Mouse (Mus musculus): ENCODE data around the gene Folr2.

Folr2 gene

DNA sequence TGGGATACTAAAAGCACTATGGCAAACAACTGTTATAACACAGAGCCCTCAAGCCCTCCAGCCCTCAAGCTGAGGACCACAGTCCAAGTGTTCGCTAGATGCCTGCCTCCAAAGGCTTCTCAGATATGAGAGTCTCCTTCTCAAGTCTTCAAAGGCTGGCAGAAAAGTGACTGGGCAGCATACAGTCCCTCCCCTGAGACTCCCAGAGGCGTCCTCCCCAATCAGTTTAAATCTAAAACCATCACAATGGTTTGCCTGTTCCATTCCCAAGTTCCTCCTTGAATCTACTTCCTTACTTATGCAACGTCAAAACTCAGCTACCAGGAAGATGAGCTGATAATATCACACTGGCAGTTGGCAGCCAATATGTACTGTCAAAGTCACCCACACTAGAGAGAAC is 6.4 kb upstream of the Folr2 start, which contains the start of gene Anapc15:
TSS of gene Anapc15 (plus strand) at position 301 of the 400 bp plus-strand sequence.
- DNase-seq: no peak

GRCm38 (mm10) chr7:101862291-101862690 is 5.3 kb upstream of the Folr2 start:
- no peak for DNase-seq

- no peak for DNase-seq
These were observed 4.0 kb upstream of the Folr2 start for GRCm38 (mm10) chr7:101860978-101861377.

DNA sequence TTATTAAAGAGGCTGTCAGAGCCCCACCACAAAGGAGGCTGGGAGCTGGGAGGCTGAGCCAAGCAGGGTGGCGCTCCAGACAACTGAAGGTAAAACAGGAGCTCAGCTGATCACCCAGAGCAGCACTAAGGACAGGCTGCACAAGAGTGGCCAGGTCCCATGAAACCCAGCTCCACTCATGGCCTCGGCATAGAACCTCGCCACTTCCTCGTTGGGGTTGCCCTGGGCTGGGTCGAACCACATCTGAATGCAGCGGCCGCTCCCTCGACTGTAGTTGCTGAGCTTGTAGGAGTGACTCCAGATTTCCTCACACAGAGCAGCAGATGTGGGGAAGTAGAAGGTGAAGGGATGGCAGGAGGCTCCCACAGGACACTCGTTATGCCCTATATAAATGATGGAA is 1.4 kb upstream of the Folr2 start:
- no peak for DNase-seq

GRCm38 (mm10) chr7:101853816-101854215 is 3.2 kb downstream of the Folr2 start:
- no peak for DNase-seq

DNA sequence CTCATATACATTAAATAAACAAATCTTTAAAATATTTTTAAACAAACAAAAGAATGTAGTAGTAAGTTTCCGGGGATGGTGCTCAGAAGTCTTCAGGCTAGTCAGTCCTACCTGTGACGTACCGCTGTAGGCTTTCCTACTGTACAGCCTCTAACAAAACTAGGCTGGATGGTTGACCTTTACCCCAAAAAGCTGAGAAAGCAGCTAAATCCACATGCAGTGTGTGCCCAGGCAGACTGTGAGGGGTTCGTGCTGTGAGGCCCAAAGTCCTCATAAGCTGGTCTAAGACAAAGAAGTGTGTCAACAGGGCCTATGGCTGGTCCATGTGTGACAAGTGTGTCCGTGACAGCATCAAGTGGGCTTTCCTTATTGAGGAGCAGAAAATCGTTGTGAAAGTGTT is 4.1 kb downstream of the Folr2 start:
- DNase-seq: no peak

GRCm38 (mm10) chr7:101851689-101852088 is 5.3 kb downstream of the Folr2 start:
- DNase-seq: no peak

DNA sequence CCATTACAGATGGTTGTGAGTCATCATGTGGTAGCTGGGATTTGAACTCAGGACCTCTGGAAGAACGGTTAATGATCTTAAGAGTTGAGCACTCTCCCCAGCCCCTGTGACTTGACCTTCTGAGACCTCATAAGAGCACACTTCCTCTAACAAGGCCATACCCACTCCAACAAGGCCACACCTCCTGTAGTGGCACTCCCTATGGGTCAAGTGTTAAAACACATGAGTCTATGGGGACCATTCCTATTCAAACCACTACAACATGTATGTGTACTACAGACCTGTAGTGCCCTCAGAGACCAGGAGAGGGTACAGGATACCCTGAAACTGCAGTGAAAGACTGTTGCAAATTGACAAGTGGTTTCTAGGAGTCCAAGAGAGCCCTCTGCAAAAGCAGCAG is 9.1 kb downstream of the Folr2 start:
- no peak for DNase-seq

DNA sequence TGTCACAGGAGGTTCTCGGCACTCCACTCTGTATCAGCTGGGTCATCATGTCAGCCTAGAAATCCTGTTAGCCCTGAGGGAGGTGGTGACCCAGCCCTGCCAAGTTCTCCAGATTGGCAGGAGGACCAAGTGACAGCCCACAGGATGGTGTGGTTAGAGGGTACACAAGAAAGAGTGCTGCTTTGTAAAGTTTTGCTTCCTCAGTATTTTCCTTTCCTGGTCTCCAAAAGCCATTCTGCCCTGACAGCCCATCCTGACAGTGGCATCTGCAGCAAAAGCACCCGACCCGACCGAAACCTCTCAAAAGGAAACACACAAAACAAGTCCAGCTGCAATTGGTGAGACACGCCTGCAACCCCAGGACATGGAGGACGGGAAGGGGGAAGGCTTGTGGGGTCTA is 12.8 kb downstream of the Folr2 start:
- DNase-seq: no peak

DNA sequence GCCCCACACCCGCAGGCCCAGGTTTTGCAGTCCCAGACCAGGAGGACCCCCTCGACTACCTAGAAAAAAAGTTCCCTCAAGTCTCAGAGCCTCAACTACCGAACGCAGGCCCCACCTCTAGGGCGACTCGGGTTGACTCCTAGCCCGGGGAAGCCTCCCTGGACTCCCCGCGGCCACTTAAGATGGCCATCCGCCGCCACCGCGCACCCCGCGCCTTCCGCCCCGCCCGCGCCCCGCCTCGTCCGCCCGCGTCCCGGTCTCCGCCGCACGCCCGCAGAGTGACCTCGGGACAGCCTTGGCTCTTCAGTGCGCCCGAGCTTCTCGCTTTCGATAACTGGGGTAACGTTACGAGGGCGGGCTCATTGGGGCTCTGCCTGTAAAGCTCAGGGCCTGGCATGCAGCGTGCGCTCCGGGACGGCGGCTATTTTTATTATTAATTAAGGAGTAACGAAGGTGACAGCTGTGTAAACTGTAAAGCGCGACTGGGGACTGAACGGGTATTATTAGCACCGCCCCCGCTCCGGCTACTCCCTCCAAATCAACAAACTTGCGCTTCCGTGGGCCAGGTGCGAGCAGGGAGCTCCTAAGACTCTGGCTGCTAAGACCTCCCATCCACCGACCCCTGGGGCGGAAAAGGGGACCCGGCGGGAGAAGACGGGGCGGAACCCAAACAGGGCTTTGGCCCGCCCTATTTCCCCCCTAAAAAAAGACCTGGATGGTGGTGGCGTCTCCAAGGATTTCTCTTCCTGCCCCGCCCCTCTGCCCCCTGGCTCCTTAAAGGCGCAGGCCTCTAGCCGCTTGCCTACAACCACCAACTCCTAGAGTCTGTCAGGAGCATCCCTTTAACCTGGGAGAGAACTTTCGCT is 19.2 kb downstream of the Folr2 start, which contains the start of gene Inppl1:
TSS of gene Inppl1 (minus strand) at position 624 of the 866 bp plus-strand sequence.
- DNase-seq: peak; percentile 66

- DNase-seq: no peak
These were observed 19.8 kb downstream of the Folr2 start for GRCm38 (mm10) chr7:101837154-101837605.

DNA sequence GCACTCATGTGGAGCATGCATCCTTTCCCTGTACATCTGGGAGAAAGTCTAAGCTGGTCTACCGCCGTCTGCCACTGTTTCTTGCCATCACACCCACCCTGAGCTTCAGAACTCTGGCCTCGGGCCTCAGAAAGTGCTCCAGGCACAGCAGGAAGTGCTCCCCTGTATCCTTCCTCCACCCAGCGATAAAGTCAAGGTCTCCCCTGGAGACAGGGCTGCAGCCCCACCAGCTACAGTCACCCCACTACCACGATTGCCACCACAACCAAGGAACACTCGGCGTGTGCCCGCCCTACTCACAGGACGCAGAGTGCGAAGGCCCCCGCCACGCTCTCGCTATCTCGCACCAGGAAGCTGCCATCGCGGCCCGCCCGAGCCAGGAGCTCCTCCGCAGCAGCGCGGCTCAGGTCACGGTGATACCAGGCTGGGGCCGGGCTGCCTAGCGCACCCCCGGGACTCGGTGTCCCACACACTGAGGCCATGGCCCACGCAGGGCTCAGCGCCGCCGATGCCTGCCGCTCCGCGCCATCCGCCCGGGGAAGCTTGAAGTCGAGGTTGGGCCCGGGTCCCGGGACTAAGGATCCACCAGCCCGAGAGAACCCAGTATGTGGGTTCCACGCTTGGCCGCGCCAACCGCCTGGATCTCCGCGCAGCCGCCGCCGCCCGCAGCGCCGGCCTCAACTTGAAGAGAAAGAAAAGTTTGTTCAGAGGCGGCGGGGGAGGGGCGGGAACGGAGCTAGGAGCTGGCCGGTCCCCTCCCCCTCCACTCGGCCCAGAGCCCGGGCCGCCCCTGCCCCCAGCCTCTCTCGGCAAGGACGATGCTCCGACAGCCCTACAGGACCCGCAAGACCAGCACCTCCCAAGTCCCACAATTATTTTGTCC is 20.5 kb downstream of the Folr2 start:
- peak; percentile 51 for DNase-seq

- DNase-seq: no peak
These were observed 21.4 kb downstream of the Folr2 start for GRCm38 (mm10) chr7:101835457-101836109.

- no peak for DNase-seq
These were observed 22.1 kb downstream of the Folr2 start for GRCm38 (mm10) chr7:101834903-101835302.

DNA sequence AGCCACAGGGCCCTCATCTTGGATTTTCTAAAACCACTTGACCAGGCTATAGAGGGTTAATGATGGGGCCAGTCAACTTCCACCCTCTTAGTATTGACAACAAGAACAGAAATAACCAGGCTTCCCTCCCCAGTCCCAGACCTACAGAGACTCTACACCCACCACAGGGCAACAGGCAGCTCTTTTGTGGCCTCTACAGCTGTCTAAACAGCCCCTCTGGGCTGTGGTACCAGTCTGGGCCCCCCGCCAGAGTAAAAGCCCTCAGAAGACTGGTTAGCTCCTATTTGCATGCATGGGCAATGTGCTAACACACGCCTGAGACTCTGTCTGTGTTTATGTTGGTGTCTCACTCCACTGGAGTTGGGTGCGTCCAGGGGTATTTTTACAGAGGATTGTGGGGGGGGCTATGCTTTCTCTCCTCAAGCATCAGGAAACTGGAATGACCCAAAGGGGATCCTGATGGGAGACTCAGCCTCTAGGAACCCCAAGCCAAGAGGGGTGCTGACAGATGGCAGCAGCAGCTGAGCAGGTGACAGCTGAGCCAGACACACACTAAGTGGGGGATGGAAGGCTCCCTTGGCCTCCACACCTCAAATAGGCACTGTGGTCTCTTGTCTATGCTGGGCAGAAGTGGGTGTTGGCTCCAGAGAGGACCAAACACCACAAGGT is 22.9 kb downstream of the Folr2 start:
- DNase-seq: no peak

DNA sequence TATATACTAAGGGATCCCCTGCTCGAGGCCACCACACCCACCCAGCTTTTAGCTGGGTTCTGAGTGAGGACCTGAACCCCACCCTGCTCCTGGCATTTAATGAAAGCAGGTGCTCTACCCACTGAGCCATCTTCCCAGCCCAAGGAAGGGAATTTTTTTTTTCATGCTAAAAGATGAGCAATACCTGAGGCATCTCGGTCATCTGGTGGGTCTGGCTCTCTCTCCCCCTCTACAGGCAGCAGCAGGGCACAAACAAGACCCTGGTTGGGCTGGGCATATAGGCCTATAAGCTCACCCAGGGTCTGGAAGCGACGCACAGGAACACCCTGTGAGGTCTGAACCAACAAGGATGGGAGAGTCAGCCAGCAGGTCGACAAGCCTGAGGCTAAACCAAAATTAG is 23.6 kb downstream of the Folr2 start:
- no peak for DNase-seq

GRCm38 (mm10) chr7:101832372-101832771 is 24.6 kb downstream of the Folr2 start:
- DNase-seq: no peak

DNA sequence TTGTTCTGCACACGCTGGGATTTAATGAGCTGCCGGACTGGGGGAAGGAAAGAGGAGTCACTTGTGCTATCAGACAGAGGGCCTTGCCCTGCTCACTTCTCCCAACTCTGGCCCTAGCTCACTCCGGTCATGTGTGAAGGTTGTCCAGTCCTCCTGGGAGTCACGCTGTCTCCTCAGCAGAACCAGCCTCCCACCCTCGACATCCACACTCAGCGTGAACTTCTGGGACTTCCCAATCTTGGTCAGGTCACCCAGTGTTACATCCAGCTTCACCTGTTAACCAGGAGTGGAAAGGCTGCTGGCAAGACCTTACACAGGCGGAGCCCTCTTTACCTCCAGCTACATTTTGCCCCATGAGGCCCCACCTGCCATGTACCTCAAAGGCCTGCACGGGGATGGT is 25.6 kb downstream of the Folr2 start:
- DNase-seq: no peak

DNA sequence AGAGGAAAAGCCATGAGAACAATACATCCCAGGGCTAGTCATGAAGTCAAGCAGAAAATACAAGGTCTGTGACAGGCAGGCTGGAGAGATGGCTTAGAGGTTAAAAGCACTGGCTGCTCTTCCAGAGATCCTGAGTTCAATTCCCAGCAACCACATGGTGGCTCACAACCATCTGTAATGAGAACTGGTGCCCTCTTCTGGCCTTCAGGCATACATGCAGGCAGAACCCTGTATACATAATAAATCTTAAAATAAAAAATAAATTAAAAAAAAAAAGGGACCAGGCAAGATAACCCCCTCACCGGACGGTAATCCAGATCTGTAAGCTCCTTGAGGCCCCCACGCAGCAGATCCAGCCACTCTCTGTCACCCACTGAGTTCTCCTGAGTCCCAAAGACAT is 26.6 kb downstream of the Folr2 start:
- no peak for DNase-seq

GRCm38 (mm10) chr7:101823758-101824630 is 33.0 kb downstream of the Folr2 start:
- DNase-seq: no peak
